Mouse (Mus musculus) neutrophil, adult 65 days (primary cell): ENCODE results near the gene Gdap2. TPM values are rescaled to one million over a fixed set of nuclear protein-coding genes. Genes with fewer than 3 reads are reported as not detected.

Experiments
- total RNA-seq: library from RNA; stranded (reverse); gene quantifications from 2 replicates; pipeline ENCODE4 v1.2.4, GENCODE M21; 2023

Gdap2 gene
- total RNA-seq, result 81.7 and 93.2 TPM in 2 replicates

GRCm38 (mm10) chr3:100162315-100163105 is at the start of gene Gdap2, which contains the start of gene Wdr3:
Gene Gdap2, plus strand, starts transcription at chr3:100162381.
Gene Wdr3, minus strand, starts transcription at chr3:100162407.

Other genes starting within 250 kb of the Gdap2 start
- gene Wdr3, start within 50 bp of the Gdap2 start, total RNA-seq, result 38.2 and 43.1 TPM in 2 replicates